Comparison of ENCODE assay signal across 14 mouse cellular contexts in genomic region chr17:79835714-79836373, GRCm38 (mm10).
DNase-seq lines count a peak whose midpoint lies in the region; ATAC-seq and TF ChIP-seq lines count a peak whose summit lies in the region.
"Had no signal": no experiment of that assay in that cellular context is flagged by ENCODE, and none has a peak within 500 bp of the region (broad histone marks: within the 10 kb centered on the region; RNA-seq: fewer than 3 reads in every experiment).

No protein-coding gene starts in this region.

- no peak for ATAC-seq in embryonic facial prominence, embryonic 14.5 days (ENCODE audit: low read depth)
- ATAC-seq in lung, embryonic 14.5 days (ENCODE audit: insufficient read depth) = 0 out of 2 replicates have a peak, but pooled peaks have one; percentile 15
- peak; percentile 51; the same call in 1 of the 2 replicates for ATAC-seq in megakaryocyte, adult 5-6 weeks (ENCODE audit: poor library complexity, severe bottlenecking)
- ATAC-seq: activated CD4-positive, CD25-positive, alpha-beta regulatory T cell, adult 4 months had no signal

- H3K9ac ChIP-seq in embryonic facial prominence, embryonic 14.5 days (ENCODE audit: low read depth, low read length) = no peak overlapping the region
- no peak overlapping the region for H3K9ac ChIP-seq in lung, embryonic 14.5 days
- H3K9ac ChIP-seq: embryonic facial prominence, embryonic 13.5 days had no signal

- no peaks in the 10 kb centered on the region for H3K27me3 ChIP-seq in embryonic facial prominence, embryonic 14.5 days (replicated peaks; ENCODE audit: control insufficient read depth, insufficient read depth, low read length)
- H3K27me3 ChIP-seq in embryonic facial prominence, embryonic 10.5 days (replicated peaks; ENCODE audit: low read depth, poor library complexity, severe bottlenecking) = 0 out of 2 replicates have a peak, but pooled peaks cover 3% of the 10 kb centered on the region
- no peaks in the 10 kb centered on the region for H3K27me3 ChIP-seq in lung, embryonic 14.5 days (ENCODE audit: insufficient read depth, low read length)
- H3K27me3 ChIP-seq: embryonic facial prominence, embryonic 13.5 days had no signal

- TF ChIP-seq POLR2A in embryonic fibroblast, embryonic 13.5 days (IDR thresholded peaks at IDR 0.05; ENCODE audit: low read depth, low read length) = no peak

- no peak overlapping the region for H3K4me3 ChIP-seq in embryonic facial prominence, embryonic 14.5 days (ENCODE audit: low read depth, low read length)
- H3K4me3 ChIP-seq in embryonic facial prominence, embryonic 10.5 days = no peak overlapping the region
- no peak overlapping the region for H3K4me3 ChIP-seq in lung, embryonic 14.5 days (ENCODE audit: low read depth, low read length)
- H3K4me3 ChIP-seq in embryonic fibroblast, embryonic 13.5 days (ENCODE audit: insufficient read depth, low read length) = no peak overlapping the region
- H3K4me3 ChIP-seq: embryonic facial prominence, embryonic 13.5 days had no signal

- H3K4me2 ChIP-seq in embryonic facial prominence, embryonic 14.5 days (ENCODE audit: low read depth, low read length) = no peak overlapping the region
- no peak overlapping the region for H3K4me2 ChIP-seq in lung, embryonic 14.5 days
- H3K4me2 ChIP-seq: embryonic facial prominence, embryonic 13.5 days; heart, embryonic 11.5 days had no signal

- intact Hi-C loops in left cerebral cortex, postnatal 4 days (cut with DNase I) = no loop called here

- peak; percentile 67 for DNase-seq in embryonic facial prominence, embryonic 14.5 days (ENCODE audit: low spot score)
- no peak for DNase-seq in embryonic facial prominence, embryonic 10.5 days (ENCODE audit: low spot score)
- peak; percentile 62 for DNase-seq in lung, embryonic 14.5 days
- no peak for DNase-seq in lung, adult 18-20 months
- DNase-seq in thymus, postnatal 0 days (ENCODE audit: low spot score) = no peak
- DNase-seq in left cerebral cortex, postnatal 4 days = no peak
- DNase-seq: cerebellum, adult 9-11 months; liver; thymus, adult 2 months had no signal

- H3K36me3 ChIP-seq in embryonic facial prominence, embryonic 14.5 days (ENCODE audit: control insufficient read depth, insufficient read depth, low read length) = no peaks in the 10 kb centered on the region
- no peaks in the 10 kb centered on the region for H3K36me3 ChIP-seq in embryonic facial prominence, embryonic 10.5 days (replicated peaks)
- H3K36me3 ChIP-seq in lung, embryonic 14.5 days (ENCODE audit: insufficient read depth) = no peaks in the 10 kb centered on the region
- H3K36me3 ChIP-seq: embryonic facial prominence, embryonic 13.5 days had no signal

- no peak overlapping the region for H3K27ac ChIP-seq in embryonic facial prominence, embryonic 14.5 days (replicated peaks; ENCODE audit: low read depth, low read length)
- no peak overlapping the region for H3K27ac ChIP-seq in embryonic facial prominence, embryonic 10.5 days (replicated peaks)
- no peak overlapping the region for H3K27ac ChIP-seq in lung, embryonic 14.5 days (ENCODE audit: low read depth)
- H3K27ac ChIP-seq in embryonic fibroblast, embryonic 13.5 days (ENCODE audit: insufficient read depth, low read length) = peak overlapping the region; percentile 99
- H3K27ac ChIP-seq: embryonic facial prominence, embryonic 13.5 days had no signal

- TF ChIP-seq CTCF in lung, embryonic 14.5 days (IDR thresholded peaks at IDR 0.05; ENCODE audit: low read depth) = no peak
- TF ChIP-seq CTCF in embryonic fibroblast, embryonic 13.5 days (IDR thresholded peaks at IDR 0.05; ENCODE audit: borderline replicate concordance, insufficient read depth, low read length) = no peak

- WGBS in embryonic facial prominence, embryonic 14.5 days = 42% methylated on average over 5 of the region's 5 CpGs
- WGBS in embryonic facial prominence, embryonic 10.5 days = 74% methylated on average over 5 of the region's 5 CpGs
- WGBS in lung, embryonic 14.5 days = 30% methylated on average over 5 of the region's 5 CpGs

- no peaks in the 10 kb centered on the region for H3K4me1 ChIP-seq in embryonic facial prominence, embryonic 14.5 days (ENCODE audit: control insufficient read depth, insufficient read depth, low read length)
- H3K4me1 ChIP-seq in embryonic facial prominence, embryonic 10.5 days = no peaks in the 10 kb centered on the region
- H3K4me1 ChIP-seq in lung, embryonic 14.5 days (ENCODE audit: insufficient read depth) = no peaks in the 10 kb centered on the region
- peaks cover 5% of the 10 kb centered on the region for H3K4me1 ChIP-seq in embryonic fibroblast, embryonic 13.5 days (ENCODE audit: control insufficient read depth, insufficient read depth, low read length)

- H3K9me3 ChIP-seq in embryonic facial prominence, embryonic 14.5 days (ENCODE audit: control insufficient read depth, low read length) = no peaks in the 10 kb centered on the region
- no peaks in the 10 kb centered on the region for H3K9me3 ChIP-seq in embryonic facial prominence, embryonic 10.5 days
- no peaks in the 10 kb centered on the region for H3K9me3 ChIP-seq in lung, embryonic 14.5 days (ENCODE audit: low read depth, low read length)
- H3K9me3 ChIP-seq: embryonic facial prominence, embryonic 13.5 days had no signal

Comparison
In these comparisons a context has a peak if more than half of its experiments do, and no peak if none do; other contexts are left out.
1. DNase-seq: peak in embryonic facial prominence, embryonic 14.5 days (single experiment) and lung, embryonic 14.5 days (single experiment); none in embryonic facial prominence, embryonic 10.5 days (single experiment), lung, adult 18-20 months (0 of 2), thymus, postnatal 0 days (single experiment) and left cerebral cortex, postnatal 4 days (single experiment).